Mouse (Mus musculus) ES-Bruce4 (cell line): Measurements from ENCODE around the gene Casz1.
A peak's percentile ranks its signal among the peaks of the same experiment; 100 is the strongest.

ENCODE experiments used
- CTCF ChIP-seq: IDR thresholded peaks from one replicate; pipeline ENCODE4 v1.8.1; 2011; ENCODE audit warnings: low read depth, low read length
- POLR2A ChIP-seq: IDR thresholded peaks from one replicate; pipeline ENCODE4 v1.8.1; 2011; ENCODE audit warnings: low read length; ENCODE audit not compliant: insufficient read depth

GRCm38 (mm10) chr4:148902919-148903727, 98.9 kb downstream of the Casz1 start:
- TF ChIP-seq CTCF, result peak; percentile 72
- TF ChIP-seq POLR2A, result no peak
